Mouse (Mus musculus) subcutaneous adipose tissue, adult 2 months (tissue): ENCODE measurements around the gene Ahcyl1. TPM values are rescaled to one million over a fixed set of nuclear protein-coding genes. Genes with fewer than 3 reads are reported as not detected.

Experiments used
- polyA plus RNA-seq: library from polyadenylated mRNA; depleted of rRNA; stranded (reverse); fragments of >200 nt; gene quantifications from 2 replicates; pipeline ENCODE4 v1.2.3, GENCODE M21; 2012; ENCODE audit warnings: low replicate concordance; rRNA removed

The Ahcyl1 gene
- 76.6 and 87.5 TPM in 2 replicates for polyA plus RNA-seq

GRCm38 (mm10) chr3:107695948-107696881, at the start of gene Ahcyl1:
Gene Ahcyl1, minus strand, starts transcription at chr3:107696560.

GRCm38 (mm10) chr3:107631523-107631958, 64.8 kb downstream of the Ahcyl1 start, which contains the start of gene Strip1:
Gene Strip1, minus strand, starts transcription at chr3:107631694.

GRCm38 (mm10) chr3:107630682-107631522, 65.5 kb downstream of the Ahcyl1 start, which contains the start of gene Gm10961:
Gene Gm10961, plus strand, starts transcription at chr3:107631322.

Other genes starting within 250 kb of the Ahcyl1 start
- 0.59 and 0.60 TPM in 2 replicates for gene Kcnc4, start 237.0 kb downstream of the Ahcyl1 start, polyA plus RNA-seq
- gene Slc6a17, start 178.5 kb downstream of the Ahcyl1 start, polyA plus RNA-seq: 1.3 and 9.0 TPM in 2 replicates
- gene Ubl4b, start 141.5 kb downstream of the Ahcyl1 start, polyA plus RNA-seq: not detected in 2 replicates
- 0.27 and 0.34 TPM in 2 replicates for gene Alx3, start 101.5 kb downstream of the Ahcyl1 start, polyA plus RNA-seq
- not detected in 2 replicates for gene Gm10961, start 65.2 kb downstream of the Ahcyl1 start, polyA plus RNA-seq
- gene Strip1, start 64.9 kb downstream of the Ahcyl1 start, polyA plus RNA-seq: 45.0 and 70.0 TPM in 2 replicates
- gene Csf1, start 63.9 kb upstream of the Ahcyl1 start, polyA plus RNA-seq: 38.3 and 43.2 TPM in 2 replicates
- gene Eps8l3, start 180.7 kb upstream of the Ahcyl1 start, polyA plus RNA-seq: 0.08 TPM in 1 of 2 replicates, not detected in the other
- gene Gstm5, start 199.3 kb upstream of the Ahcyl1 start, polyA plus RNA-seq: 53.6 and 82.3 TPM in 2 replicates
- gene Gstm7, start 235.3 kb upstream of the Ahcyl1 start, polyA plus RNA-seq: 17.0 and 213 TPM in 2 replicates
- gene Gstm6, start 247.2 kb upstream of the Ahcyl1 start, polyA plus RNA-seq: 2.5 and 5.5 TPM in 2 replicates